Mouse (Mus musculus) large intestine, adult 2 months (tissue): Measurements from ENCODE around the gene Pank4. TPM values are rescaled to one million over a fixed set of nuclear protein-coding genes. Genes with fewer than 3 reads are reported as not detected.

Experiments used
- DNase-seq: peaks from one replicate; pipeline ENCODE4 v3.0.0-alpha.2; 2012; ENCODE audit warnings: low read depth, low spot score
- WGBS: fragments of 180-500 bp; shearing (Covaris S2); methylation state at CpG from one replicate; pipeline ENCODE4 v1.1.7; 2018; 5-methylcytosine and 5-hydroxymethylcytosine counted together
- polyA plus RNA-seq: library from polyadenylated mRNA; depleted of rRNA; stranded (reverse); fragments of >200 nt; gene quantifications from 2 replicates; pipeline ENCODE4 v1.2.3, GENCODE M21; 2012; rRNA removed

Pank4 gene
- 38.6 and 39.7 TPM in 2 replicates for polyA plus RNA-seq

- DNase-seq, result peak; percentile 85
- whole genome bisulfite sequencing, result under 1% methylated on average over 66 of the region's 66 CpGs
Measured at GRCm38 (mm10) chr4:154963901-154964580, at the start of gene Pank4. TSS of gene Pank4 (plus strand) at chr4:154964123.

GRCm38 (mm10) chr4:154914252-154914651, 49.7 kb upstream of the Pank4 start:
- no peak for DNase-seq
- 91% methylated on average over 4 of the region's 4 CpGs for WGBS

- no peak for DNase-seq
- 27% methylated on average over 3 of the region's 3 CpGs for WGBS
Measured at GRCm38 (mm10) chr4:154914707-154915106, 49.2 kb upstream of the Pank4 start.

- DNase-seq, result no peak
- whole genome bisulfite sequencing, result 69% methylated on average over 10 of the region's 10 CpGs
Measured at GRCm38 (mm10) chr4:154915286-154915685, 48.6 kb upstream of the Pank4 start.

- DNase-seq, result no peak
- 53% methylated on average over 4 of the region's 4 CpGs for WGBS
Measured at GRCm38 (mm10) chr4:154916662-154917061, 47.3 kb upstream of the Pank4 start.

- no peak for DNase-seq
- 68% methylated on average over 4 of the region's 4 CpGs for WGBS
Measured at GRCm38 (mm10) chr4:154922291-154922690, 41.6 kb upstream of the Pank4 start.

GRCm38 (mm10) chr4:154922931-154923330, 41.0 kb upstream of the Pank4 start:
- 88% methylated on average over 5 of the region's 5 CpGs for WGBS
- no peak for DNase-seq

- 77% methylated on average over 4 of the region's 4 CpGs for WGBS
- no peak for DNase-seq
Measured at GRCm38 (mm10) chr4:154925413-154925812, 38.5 kb upstream of the Pank4 start.

- 14% methylated on average over 9 of the region's 9 CpGs for WGBS
- DNase-seq, result no peak
Measured at GRCm38 (mm10) chr4:154926969-154927898, 36.7 kb upstream of the Pank4 start.

- DNase-seq, result no peak
- 2% methylated on average over 5 of the region's 5 CpGs for WGBS
Measured at GRCm38 (mm10) chr4:154927899-154928337, 36.0 kb upstream of the Pank4 start.

GRCm38 (mm10) chr4:154928395-154929087, 35.4 kb upstream of the Pank4 start, which contains the start of gene Tnfrsf14:
TSS of gene Tnfrsf14 (minus strand) at chr4:154928563.
- 24% methylated on average over 12 of the region's 12 CpGs for WGBS
- DNase-seq, result no peak

- no peak for DNase-seq
- 25% methylated on average over 12 of the region's 12 CpGs for WGBS
Measured at GRCm38 (mm10) chr4:154929088-154929660, 34.7 kb upstream of the Pank4 start.

- no peak for DNase-seq
- WGBS, result 63% methylated on average over 13 of the region's 13 CpGs
Measured at GRCm38 (mm10) chr4:154933306-154933907, 30.5 kb upstream of the Pank4 start.

- 93% methylated on average over 2 of the region's 2 CpGs for WGBS
- no peak for DNase-seq
Measured at GRCm38 (mm10) chr4:154934800-154935199, 29.1 kb upstream of the Pank4 start.

- 92% methylated on average over 7 of the region's 7 CpGs for WGBS
- no peak for DNase-seq
Measured at GRCm38 (mm10) chr4:154935788-154936187, 28.1 kb upstream of the Pank4 start.

- DNase-seq, result no peak
- 71% methylated on average over 8 of the region's 8 CpGs for WGBS
Measured at GRCm38 (mm10) chr4:154936542-154937255, 27.2 kb upstream of the Pank4 start.

GRCm38 (mm10) chr4:154937746-154938145, 26.2 kb upstream of the Pank4 start:
- 81% methylated on average over 1 of the region's 1 CpGs for WGBS
- no peak for DNase-seq

GRCm38 (mm10) chr4:154940156-154940555, 23.8 kb upstream of the Pank4 start:
- 81% methylated on average over 2 of the region's 2 CpGs for WGBS
- DNase-seq, result no peak

- WGBS, result 68% methylated on average over 5 of the region's 5 CpGs
- DNase-seq, result no peak
Measured at GRCm38 (mm10) chr4:154941831-154942230, 22.1 kb upstream of the Pank4 start.
